Mouse (Mus musculus) bone marrow, adult 2 months (tissue): Measurements from ENCODE around the gene Galnt16.

Source experiments
- CTCF ChIP-seq: fragments of 200-500 bp; IDR thresholded peaks from 2 replicates; pipeline ENCODE4 v1.5.1; 2011; ENCODE audit warnings: low read length, control low read depth; ENCODE audit not compliant: control insufficient read depth, insufficient read depth
- POLR2A ChIP-seq: fragments of 200-500 bp; IDR thresholded peaks from 2 replicates; pipeline ENCODE4 v1.6.1; 2011; ENCODE audit warnings: low read depth, mild to moderate bottlenecking, control low read depth, low read length, borderline replicate concordance; ENCODE audit not compliant: control insufficient read depth

GRCm38 (mm10) chr12:80524276-80524921, 6.3 kb downstream of the Galnt16 start:
- TF ChIP-seq CTCF: no peak
- no peak for TF ChIP-seq POLR2A
